Mouse (Mus musculus): ENCODE results near the gene H2al1m.
"Not testable (repeated sequence)": the region's sequence is repeated elsewhere in the genome, so short reads cannot be mapped to it uniquely, and the experiment has no call there.

The H2al1m gene

DNA sequence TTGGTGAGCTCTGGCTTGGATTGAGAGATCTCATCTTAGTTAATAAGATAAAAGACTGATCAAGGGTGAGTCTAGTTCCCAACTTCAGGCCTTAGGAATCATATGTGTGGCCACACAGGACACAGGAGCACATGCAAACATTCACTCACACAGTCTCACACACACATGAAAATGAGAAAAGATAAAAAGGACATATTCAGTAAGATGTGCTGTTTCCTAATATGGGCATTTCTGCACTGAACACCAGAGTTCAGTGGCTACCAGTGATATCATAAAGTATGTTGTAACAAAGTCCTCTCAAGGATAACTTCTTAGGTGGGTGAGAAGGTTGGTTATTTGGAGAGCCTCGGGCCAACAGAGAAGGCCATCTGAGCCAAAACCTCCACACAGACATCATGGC lies at the start of gene H2al1m:
Gene H2al1m, plus strand, starts transcription at position 301 of the 400 bp plus-strand sequence.
- not testable (repeated sequence) for DNase-seq (ENCODE audit: low spot score in 2 of 2)

GRCm38 (mm10) chrX:9240737-9241591 lies 42.6 kb upstream of the H2al1m start:
- no peak for DNase-seq (ENCODE audit: low spot score in 2 of 2)

DNA sequence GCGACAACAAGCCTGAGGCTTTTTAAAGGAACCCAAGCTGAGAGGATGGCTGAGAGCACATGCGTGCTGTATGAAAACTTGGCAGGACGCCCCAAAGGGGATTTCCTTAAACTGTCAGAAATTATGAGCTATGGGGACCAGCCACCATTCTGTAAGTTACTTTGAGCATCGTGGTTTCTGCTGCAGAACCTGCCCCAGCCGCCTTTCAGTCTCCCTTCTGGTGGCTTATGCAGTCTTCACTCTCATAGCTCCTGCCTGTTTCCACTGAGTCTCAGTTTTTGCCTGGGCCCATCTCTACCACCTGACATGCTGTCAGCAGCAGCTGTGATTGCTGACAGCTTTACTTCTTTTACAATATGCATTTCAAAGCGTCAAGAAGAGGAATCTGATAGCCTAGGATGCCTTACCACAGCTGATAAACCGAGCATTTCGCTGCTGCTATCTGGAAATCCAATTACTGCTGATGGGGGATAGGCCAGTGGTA lies 40.1 kb upstream of the H2al1m start:
- no peak for DNase-seq (ENCODE audit: low spot score in 2 of 2)

DNA sequence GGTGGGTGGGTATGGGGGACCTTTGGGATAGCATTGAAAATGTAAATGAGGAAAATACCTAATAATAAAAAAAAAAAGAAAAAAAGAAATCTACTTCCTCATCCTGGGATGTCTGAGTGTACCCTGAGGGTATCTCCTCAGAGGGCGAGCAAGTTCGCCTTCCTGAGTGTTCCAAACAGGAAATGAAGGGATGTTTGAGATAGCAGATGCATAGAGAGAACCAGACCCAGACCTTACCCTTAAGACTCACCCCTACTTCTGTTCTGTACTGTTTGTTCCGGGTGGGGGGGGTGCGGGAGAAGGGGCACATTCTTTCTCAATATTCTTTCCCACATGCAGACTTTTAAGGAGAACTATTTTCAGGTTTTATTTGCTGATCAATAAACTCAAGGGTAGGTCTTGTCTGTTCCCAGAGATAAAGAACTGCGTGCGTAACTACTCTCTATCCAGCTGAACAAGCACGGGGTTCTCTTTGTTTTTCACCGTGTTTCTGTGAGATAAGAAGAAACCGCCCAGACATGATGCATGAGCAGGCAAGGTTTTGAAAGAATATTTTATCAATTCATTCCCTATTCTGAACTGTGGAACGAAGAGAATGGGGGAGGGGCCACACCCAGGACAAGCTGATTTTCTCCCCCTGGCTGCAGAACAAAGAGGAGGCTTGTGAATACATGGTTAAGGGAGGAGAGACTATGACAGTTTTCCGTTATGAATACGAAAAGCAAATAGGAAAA lies 38.8 kb upstream of the H2al1m start:
- DNase-seq (ENCODE audit: low spot score in 2 of 2), result no peak

DNA sequence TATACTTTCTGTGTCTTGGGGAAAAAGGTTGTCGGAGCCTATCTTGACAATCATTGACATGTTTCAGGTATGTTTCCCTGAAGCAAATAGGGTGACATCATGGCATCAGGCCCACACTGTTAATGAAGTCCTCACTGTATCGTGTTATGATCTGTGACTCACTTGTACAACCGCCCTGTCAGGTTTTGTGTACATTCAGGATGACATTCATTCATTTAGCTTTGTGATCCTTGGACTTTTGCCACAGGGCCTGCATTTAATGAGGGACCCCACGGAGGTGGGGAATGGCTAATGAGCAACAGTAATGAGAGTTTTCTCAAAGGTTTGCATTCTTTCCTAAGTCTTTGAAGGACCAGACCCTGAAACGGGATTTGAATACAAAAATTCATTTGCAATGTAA lies 34.7 kb upstream of the H2al1m start:
- DNase-seq (ENCODE audit: low spot score in 2 of 2), result no peak

GRCm38 (mm10) chrX:9253990-9254389 lies 29.6 kb upstream of the H2al1m start:
- DNase-seq (ENCODE audit: low spot score in 2 of 2), result no peak

DNA sequence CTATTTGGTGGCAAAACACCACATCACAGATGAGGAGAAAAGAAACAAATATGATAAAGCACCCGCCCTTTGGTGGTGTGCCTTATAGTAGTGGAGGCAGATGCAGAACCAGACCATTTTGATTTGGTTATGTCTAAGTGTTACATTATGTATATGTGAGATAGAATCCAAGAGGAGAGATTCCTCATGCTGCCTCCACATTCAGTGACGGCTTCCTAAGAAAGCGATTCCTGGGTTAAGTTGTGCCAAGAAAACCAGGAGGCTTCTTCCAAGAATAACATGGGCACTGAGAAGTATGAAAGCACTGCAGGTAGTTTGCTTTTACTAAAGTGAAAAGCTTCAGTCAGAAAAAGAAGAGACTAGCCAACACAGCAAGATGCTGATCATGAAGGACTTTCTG lies 28.7 kb upstream of the H2al1m start:
- no peak for DNase-seq (ENCODE audit: low spot score in 2 of 2)

GRCm38 (mm10) chrX:9256766-9257165 lies 26.8 kb upstream of the H2al1m start, which contains the start of gene Gm14862:
Gene Gm14862 (minus strand): TSS chrX:9256899.
- no peak for DNase-seq (ENCODE audit: low spot score in 2 of 2)

GRCm38 (mm10) chrX:9257831-9258230 lies 25.7 kb upstream of the H2al1m start:
- DNase-seq (ENCODE audit: low spot score in 2 of 2), result no peak

- no peak for DNase-seq (ENCODE audit: low spot score in 2 of 2)
Measured at GRCm38 (mm10) chrX:9259267-9259666, 24.3 kb upstream of the H2al1m start.

GRCm38 (mm10) chrX:9271112-9271511 lies 12.5 kb upstream of the H2al1m start:
- no peak for DNase-seq (ENCODE audit: low spot score in 2 of 2)

DNA sequence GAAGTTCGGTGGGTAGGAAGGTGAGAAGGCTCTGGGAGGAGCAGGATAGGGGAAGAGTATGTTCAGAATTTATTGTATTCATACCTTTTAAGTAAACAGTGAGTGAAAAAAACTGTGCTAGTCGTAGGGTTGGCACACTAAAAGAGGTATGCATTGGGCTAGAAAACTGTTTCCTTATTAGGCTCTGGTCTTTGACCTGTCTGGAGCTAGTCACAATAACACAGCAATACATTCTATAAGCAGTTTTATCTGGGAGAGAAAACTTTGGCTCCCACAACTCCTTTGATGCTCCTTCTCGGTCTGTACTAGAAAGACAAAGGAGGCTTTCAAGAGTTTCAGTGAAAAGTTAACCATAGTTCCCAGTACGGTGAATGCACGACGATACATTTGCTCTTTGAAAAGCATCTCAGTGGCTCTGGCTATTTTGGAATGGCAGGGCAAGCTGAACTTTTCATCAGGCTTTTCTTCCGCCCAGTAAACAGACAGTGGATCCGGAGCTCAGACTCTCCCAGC lies 11.6 kb upstream of the H2al1m start:
- no peak for DNase-seq (ENCODE audit: low spot score in 2 of 2)

GRCm38 (mm10) chrX:9272460-9273361 lies 10.9 kb upstream of the H2al1m start, which contains the start of gene Xk:
Gene Xk (plus strand): TSS chrX:9272756.
- DNase-seq (ENCODE audit: low spot score in 2 of 2), result peak; percentile 32 to 60

- no peak for DNase-seq (ENCODE audit: low spot score in 2 of 2)
Measured at GRCm38 (mm10) chrX:9273377-9274002, 10.1 kb upstream of the H2al1m start.

GRCm38 (mm10) chrX:9274321-9274720 lies 9.2 kb upstream of the H2al1m start:
- no peak for DNase-seq (ENCODE audit: low spot score in 2 of 2)

DNA sequence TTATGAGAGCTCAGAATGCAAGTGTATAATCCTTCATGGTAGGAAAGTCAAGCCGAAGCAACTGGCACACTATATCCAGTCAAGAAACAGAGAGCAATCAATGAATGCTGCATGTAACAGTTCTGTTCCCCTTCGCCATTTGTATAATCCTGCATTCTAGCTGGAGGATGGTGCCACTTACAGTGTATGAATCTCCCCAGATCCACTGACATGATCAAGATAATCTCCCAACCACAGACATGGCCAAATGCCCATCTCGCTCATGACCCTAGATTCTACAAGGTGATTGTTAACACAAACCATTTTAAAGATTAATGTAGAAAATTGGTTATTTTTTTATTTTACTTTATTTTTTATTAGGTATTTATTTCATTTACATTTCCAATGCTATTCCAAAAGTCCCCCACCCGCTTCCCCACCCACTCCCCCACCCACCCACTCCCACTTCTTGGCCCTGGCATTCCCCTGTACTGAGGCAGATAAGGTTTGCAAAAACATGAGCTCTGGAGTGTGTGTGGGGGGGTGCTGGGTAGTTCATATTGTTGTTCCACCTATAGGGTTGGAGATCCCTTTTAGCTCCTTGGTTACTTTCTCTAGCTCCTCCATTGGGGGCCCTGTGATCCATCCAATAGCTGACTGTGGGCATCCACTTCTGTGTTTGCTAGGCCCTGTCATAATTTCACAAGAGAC lies 9.7 kb downstream of the H2al1m start:
- not testable (repeated sequence) for DNase-seq (ENCODE audit: low spot score in 2 of 2)

DNA sequence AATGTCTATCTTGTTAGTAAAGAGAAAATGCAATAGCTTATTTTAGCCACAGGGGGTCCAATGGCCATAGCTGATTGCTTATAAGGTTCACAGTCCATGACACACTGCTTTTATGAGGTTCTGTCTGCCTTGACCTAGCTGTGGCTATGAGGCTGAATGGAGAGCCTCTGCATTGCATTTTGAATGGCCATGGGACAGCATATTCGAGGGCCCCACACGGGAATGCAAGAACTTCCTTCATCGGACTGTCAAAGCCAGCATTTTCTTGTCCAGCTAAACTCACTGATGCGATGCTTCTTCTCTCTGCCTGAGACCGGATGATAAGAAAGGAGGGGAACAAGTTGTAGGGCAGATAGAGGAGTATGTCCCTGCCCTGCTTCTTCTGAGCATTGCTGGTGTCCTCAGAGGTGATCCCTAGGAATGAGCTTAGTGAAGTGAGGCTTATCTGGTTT lies 14.9 kb downstream of the H2al1m start:
- no peak for DNase-seq (ENCODE audit: low spot score in 2 of 2)

GRCm38 (mm10) chrX:9302791-9303190 lies 19.2 kb downstream of the H2al1m start:
- no peak for DNase-seq (ENCODE audit: low spot score in 2 of 2)

GRCm38 (mm10) chrX:9303455-9303854 lies 19.9 kb downstream of the H2al1m start:
- DNase-seq (ENCODE audit: low spot score in 2 of 2), result no peak

DNA sequence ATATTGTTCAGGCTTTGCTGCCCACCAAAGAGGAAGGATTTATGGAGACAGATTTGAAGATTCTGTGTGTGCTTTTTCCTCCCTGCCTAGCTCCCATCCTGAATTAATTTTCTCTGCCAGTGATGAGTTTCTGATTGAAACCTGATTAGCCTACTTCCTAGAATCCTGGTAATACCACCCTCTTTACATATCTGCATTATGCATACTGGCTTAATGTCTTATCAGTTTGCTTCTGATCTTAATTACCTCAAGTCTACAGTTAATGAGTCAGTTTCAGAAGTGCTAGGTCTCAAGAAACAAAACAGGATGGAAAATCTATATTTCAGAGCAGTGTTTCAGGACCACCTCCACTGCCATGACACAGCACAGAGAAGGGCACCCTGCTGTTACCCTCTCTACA lies 32.9 kb downstream of the H2al1m start:
- not testable (repeated sequence) for DNase-seq (ENCODE audit: low spot score in 2 of 2)
